Mouse (Mus musculus) heart, postnatal 14 days (tissue): Measurements from ENCODE around the gene Klhl33. TPM values are rescaled to one million over a fixed set of nuclear protein-coding genes. Genes with fewer than 3 reads are reported as not detected.
"Not testable (repeated sequence)": the region's sequence is repeated elsewhere in the genome, so short reads cannot be mapped to it uniquely, and the experiment has no call there.

ENCODE experiments used
- DNase-seq, 2 experiments: peaks; one replicate each; pipeline ENCODE4 v3.0.0; 2021 to 2022
- intact Hi-C: fragments of 180-260 bp; cut with DNase I; formaldehyde crosslinking; loops from one replicate; pipeline ENCODE4 v1.15.1; 2025
- total RNA-seq, 2 experiments: library from RNA; stranded (reverse); gene quantifications; 2 replicates each; pipeline ENCODE4 v1.2.3; 2021

Klhl33 gene
- total RNA-seq, 2 experiments from 2014 or later = 14.5 to 22.5 TPM

GRCm38 (mm10) chr14:50868211-50868610, 29.1 kb downstream of the Klhl33 start:
- DNase-seq = no peak
- intact Hi-C loops = loop anchor here (5.0 kb wide), 1 partner anchor 194 kb away; no protein-coding TSS in a partner anchor

DNA sequence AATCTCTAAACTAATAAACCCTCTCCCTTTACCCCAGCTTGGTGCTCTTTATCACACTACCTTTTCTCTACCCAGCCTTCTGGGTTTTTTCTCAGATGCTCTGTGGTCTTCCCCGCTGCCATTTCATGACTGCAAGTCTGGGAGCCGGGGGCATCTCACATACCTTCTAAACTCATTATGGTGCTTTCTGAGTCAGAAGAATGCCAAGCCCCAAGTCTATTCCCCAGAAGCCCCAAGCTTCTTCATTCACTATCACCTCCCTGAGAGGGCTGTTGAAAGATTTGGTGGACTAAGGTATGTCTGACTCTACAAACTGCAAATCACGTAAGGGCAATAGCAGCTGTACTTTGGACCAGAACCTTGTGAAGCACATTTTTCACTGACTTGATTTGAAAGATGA, 30.3 kb downstream of the Klhl33 start:
- intact Hi-C loops = loop anchor here (5.0 kb wide), 1 partner anchor 195 kb away; no protein-coding TSS in a partner anchor
- DNase-seq = no peak

GRCm38 (mm10) chr14:50865005-50865404, 32.3 kb downstream of the Klhl33 start:
- intact Hi-C loops = loop anchor here (5.0 kb wide), 1 partner anchor 197 kb away; no protein-coding TSS in a partner anchor
- DNase-seq = not testable (repeated sequence)

- intact Hi-C loops = no loop called here
- DNase-seq = no peak
Observed at GRCm38 (mm10) chr14:50862641-50863040, 34.7 kb downstream of the Klhl33 start.

DNA sequence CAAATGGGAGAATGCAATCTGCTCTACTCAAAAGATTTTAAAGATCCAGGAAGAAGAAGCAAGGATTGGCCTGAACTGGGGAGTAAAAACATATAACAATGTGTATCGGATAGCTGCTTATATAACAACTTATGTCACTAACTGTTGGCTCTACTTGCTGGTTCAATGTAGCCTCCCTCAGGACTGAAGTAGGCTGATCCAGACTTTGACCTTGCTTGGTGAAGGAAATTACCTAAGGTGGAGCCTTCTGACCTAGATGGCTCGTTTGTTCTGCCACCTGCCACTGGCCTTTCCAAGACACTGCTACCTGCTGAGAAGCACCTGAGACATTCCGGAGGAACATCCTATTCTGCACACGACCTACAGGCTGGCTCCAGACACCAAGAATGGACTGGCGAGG, 41.5 kb downstream of the Klhl33 start:
- intact Hi-C loops = no loop called here
- DNase-seq = no peak

Other genes starting within 250 kb of the Klhl33 start
- not detected for gene Olfr747, start 204.3 kb downstream of the Klhl33 start, total RNA-seq
- gene Olfr748, start 190.1 kb downstream of the Klhl33 start, total RNA-seq = not detected
- gene Olfr749, start 152.4 kb downstream of the Klhl33 start, total RNA-seq = not detected
- 10 to 100 TPM; 18.1 to 24.3 TPM for gene Ttc5, start 112.0 kb downstream of the Klhl33 start, total RNA-seq
- gene Ccnb1ip1, start 89.8 kb downstream of the Klhl33 start, total RNA-seq = not detected
- gene Parp2, start 89.7 kb downstream of the Klhl33 start, total RNA-seq = 10 to 100 TPM; 13.3 to 14.1 TPM
- 10 to 100 TPM; 10.4 to 15.5 TPM for gene Tep1, start 26.9 kb downstream of the Klhl33 start, total RNA-seq
- 10 to 100 TPM; 59.4 to 63.9 TPM for gene Osgep, start 27.4 kb upstream of the Klhl33 start, total RNA-seq
- 10 to 100 TPM; 26.3 to 29.4 TPM for gene Apex1, start 27.5 kb upstream of the Klhl33 start, total RNA-seq
- gene Pip4p1, start 33.3 kb upstream of the Klhl33 start, total RNA-seq = 10 to 100 TPM; 19.2 to 21.8 TPM
- gene Pnp, start 33.6 kb upstream of the Klhl33 start, total RNA-seq = 10 to 100 TPM; 15.6 to 17.3 TPM
- 10 to 100 TPM; 11.1 to 13.0 TPM for gene Gm49342, start 47.0 kb upstream of the Klhl33 start, total RNA-seq
- gene Pnp2, start 58.5 kb upstream of the Klhl33 start, total RNA-seq = 1 to 10 TPM in 1 of 2 experiments, under 1 TPM in 1; 0.39 to 1.2 TPM
- gene Rnase10, start 110.2 kb upstream of the Klhl33 start, total RNA-seq = under 1 TPM in 1 of 2 experiments, not detected in 1; 0.22 TPM
- not detected for gene Rnase9, start 144.4 kb upstream of the Klhl33 start, total RNA-seq
- not detected for gene Rnase11, start 152.7 kb upstream of the Klhl33 start, total RNA-seq
- not detected for gene Rnase12, start 160.2 kb upstream of the Klhl33 start, total RNA-seq
- not detected for gene Olfr750, start 176.9 kb upstream of the Klhl33 start, total RNA-seq
- gene Rnase4, start 193.6 kb upstream of the Klhl33 start, total RNA-seq = 10 to 100 TPM; 45.7 to 58.6 TPM
- gene Ang, start 193.6 kb upstream of the Klhl33 start, total RNA-seq = 1 to 10 TPM; 5.8 to 6.5 TPM
- not detected for gene Eddm3b, start 216.9 kb upstream of the Klhl33 start, total RNA-seq
- gene Rnase6, start 226.4 kb upstream of the Klhl33 start, total RNA-seq = 1 to 10 TPM in 1 of 2 experiments, under 1 TPM in 1; 0.43 to 1.1 TPM
- not detected for gene Rnase1, start 249.3 kb upstream of the Klhl33 start, total RNA-seq